Mouse (Mus musculus) lung, embryonic 14.5 days (tissue): Measurements from ENCODE around the gene Capn13. TPM values are rescaled to one million over a fixed set of nuclear protein-coding genes. Genes with fewer than 3 reads are reported as not detected.

Experiments
- ATAC-seq: fragments of 200-750 bp; cut with Nextera tagmentation; 2 replicates; pipeline ENCODE4 v1.8.0; 2017; ENCODE audit warnings: mild to moderate bottlenecking, moderate TSS enrichment, moderate library complexity; ENCODE audit not compliant: insufficient read depth
- DNase-seq: peaks from one replicate; pipeline ENCODE4 v3.0.0-alpha.2; 2015
- H3K27ac ChIP-seq: fragments of 300-500 bp; sonication (generic); 2 replicates; pipeline ENCODE4 v1.5.1; 2014; ENCODE audit warnings: low read depth, mild to moderate bottlenecking, moderate library complexity
- H3K27me3 ChIP-seq: fragments of 300-500 bp; sonication (generic); 2 replicates; pipeline ENCODE4 v1.6.1; 2014; ENCODE audit warnings: low read length, control low read depth; ENCODE audit not compliant: insufficient read depth
- H3K36me3 ChIP-seq: fragments of 300-500 bp; sonication (generic); 2 replicates; pipeline ENCODE4 v1.6.1; 2014; ENCODE audit warnings: control low read depth; ENCODE audit not compliant: insufficient read depth
- H3K4me1 ChIP-seq: fragments of 300-500 bp; sonication (generic); 2 replicates; pipeline ENCODE4 v1.6.1; 2014; ENCODE audit warnings: antibody characterized with exemption, control low read depth; ENCODE audit not compliant: insufficient read depth
- H3K4me2 ChIP-seq: fragments of 300-500 bp; sonication (generic); 2 replicates; pipeline ENCODE4 v1.6.1; 2014; ENCODE audit warnings: mild to moderate bottlenecking
- H3K4me3 ChIP-seq: fragments of 300-500 bp; sonication (generic); 2 replicates; pipeline ENCODE4 v1.5.1; 2014; ENCODE audit warnings: low read depth, low read length
- H3K9ac ChIP-seq: fragments of 300-500 bp; sonication (generic); 2 replicates; pipeline ENCODE4 v1.6.1; 2014
- H3K9me3 ChIP-seq: fragments of 300-500 bp; sonication (generic); 2 replicates; pipeline ENCODE4 v1.6.1; 2016; ENCODE audit warnings: low read depth, low read length, control low read depth
- CTCF ChIP-seq: IDR thresholded peaks from 2 replicates; pipeline ENCODE4 v1.5.1; 2016; ENCODE audit warnings: antibody characterized with exemption, low read depth
- WGBS: fragments of 180-500 bp; shearing (Covaris S2); extraction: QIAGEN DNeasy Blood & Tissue Kit; methylation state at CpG from one replicate; pipeline ENCODE4 v1.1.7; 2014; 5-methylcytosine and 5-hydroxymethylcytosine counted together
- polyA plus RNA-seq: library from polyadenylated mRNA; unstranded; fragments of >200 nt; fragmentation: Nextera tagmentation; extraction: Ambion mirVana; gene quantifications from 2 replicates; pipeline ENCODE4 v1.2.1, GENCODE M21; 2014

Capn13 gene
- polyA plus RNA-seq = not detected in 2 replicates

DNA sequence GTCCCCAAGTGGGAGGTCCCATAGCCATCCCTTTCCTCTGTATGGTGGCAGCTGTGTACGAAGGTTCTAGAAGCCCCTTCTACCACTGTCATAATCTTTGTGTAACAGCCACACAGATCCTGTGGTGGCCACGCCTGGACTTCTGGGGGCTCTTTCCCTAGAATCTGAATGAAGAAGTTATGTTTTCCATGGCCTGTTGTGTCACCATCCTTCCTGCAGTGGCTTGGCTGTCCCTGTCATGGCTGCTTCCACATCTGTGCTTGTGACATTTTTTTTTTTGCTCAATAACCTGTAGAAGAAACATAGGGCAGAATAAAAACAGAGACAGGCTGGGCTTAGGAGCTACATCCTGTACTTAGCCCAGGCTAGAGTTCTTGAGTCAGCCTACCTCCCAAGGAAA lies at the start of gene Capn13:
Capn13 (minus strand) TSS at position 5 of the 400 bp plus-strand sequence.
- TF ChIP-seq CTCF = no peak
- H3K36me3 ChIP-seq = no peaks in the 10 kb centered on the region
- H3K9me3 ChIP-seq = no peaks in the 10 kb centered on the region
- DNase-seq = no peak
- H3K4me3 ChIP-seq = no peak within 1 kb of the TSS
- no peaks in the 10 kb centered on the region for H3K4me1 ChIP-seq
- H3K27ac ChIP-seq = no peak within 1 kb of the TSS
- H3K9ac ChIP-seq = no peak within 1 kb of the TSS
- H3K4me2 ChIP-seq = no peak within 1 kb of the TSS
- H3K27me3 ChIP-seq = no peaks in the 10 kb centered on the region
- WGBS = 76% methylated on average over 2 of the region's 2 CpGs
- no peak for ATAC-seq

- TF ChIP-seq CTCF = no peak
- Histone ChIP-seq H3K4me3 (no peak overlapping the region), H3K27ac (no peak overlapping the region), H3K9me3 (no peaks in the 10 kb centered on the region), H3K4me2 (no peak overlapping the region), H3K27me3 (no peaks in the 10 kb centered on the region), H3K9ac (no peak overlapping the region), H3K4me1 (no peaks in the 10 kb centered on the region), H3K36me3 (no peaks in the 10 kb centered on the region)
- DNase-seq (no peak), ATAC-seq (no peak)
Observed at GRCm38 (mm10) chr17:73449104-73449503, 48.4 kb upstream of the Capn13 start.

GRCm38 (mm10) chr17:73440798-73441197 lies 40.1 kb upstream of the Capn13 start:
- H3K27me3 ChIP-seq = no peaks in the 10 kb centered on the region
- no peak for ATAC-seq
- H3K9ac ChIP-seq = no peak overlapping the region
- no peaks in the 10 kb centered on the region for H3K36me3 ChIP-seq
- 86% methylated on average over 1 of the region's 1 CpGs for WGBS
- DNase-seq = no peak
- no peak for TF ChIP-seq CTCF
- H3K9me3 ChIP-seq = no peaks in the 10 kb centered on the region
- H3K4me1 ChIP-seq = no peaks in the 10 kb centered on the region
- H3K4me2 ChIP-seq = no peak overlapping the region
- no peak overlapping the region for H3K4me3 ChIP-seq
- no peak overlapping the region for H3K27ac ChIP-seq

- Histone ChIP-seq H3K36me3 (no peaks in the 10 kb centered on the region), H3K9me3 (no peaks in the 10 kb centered on the region), H3K4me2 (no peak overlapping the region), H3K4me1 (no peaks in the 10 kb centered on the region), H3K9ac (no peak overlapping the region), H3K27me3 (no peaks in the 10 kb centered on the region), H3K4me3 (no peak overlapping the region), H3K27ac (no peak overlapping the region)
- 42% methylated on average over 2 of the region's 2 CpGs for WGBS
- DNase-seq (no peak), ATAC-seq (no peak)
- no peak for TF ChIP-seq CTCF
Observed at GRCm38 (mm10) chr17:73432564-73433006, 31.9 kb upstream of the Capn13 start.

DNA sequence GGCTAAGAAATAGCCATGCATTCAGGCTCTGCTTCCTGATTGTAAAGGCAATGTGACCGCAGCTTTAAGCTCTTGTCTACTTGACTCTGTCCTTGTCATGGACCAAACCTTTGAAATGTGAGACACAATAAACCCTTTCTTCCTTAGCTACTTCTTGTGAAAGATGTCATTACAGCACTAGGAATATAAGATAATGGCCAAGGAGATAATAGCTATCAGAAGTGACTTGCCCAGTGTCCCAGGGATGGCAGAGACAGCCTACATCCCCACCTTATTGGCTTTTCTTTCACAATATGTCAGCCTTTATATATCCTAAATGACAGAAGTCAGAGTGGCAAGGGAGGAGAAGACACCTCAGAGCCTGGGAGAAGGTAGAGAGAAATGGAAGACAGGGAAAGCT lies 31.4 kb upstream of the Capn13 start:
- no peaks in the 10 kb centered on the region for H3K27me3 ChIP-seq
- WGBS = 79% methylated on average over 1 of the region's 1 CpGs
- H3K27ac ChIP-seq = no peak overlapping the region
- no peak for TF ChIP-seq CTCF
- H3K36me3 ChIP-seq = no peaks in the 10 kb centered on the region
- DNase-seq (no peak), ATAC-seq (no peak)
- H3K9ac ChIP-seq = no peak overlapping the region
- no peak overlapping the region for H3K4me3 ChIP-seq
- H3K4me2 ChIP-seq = no peak overlapping the region
- no peaks in the 10 kb centered on the region for H3K4me1 ChIP-seq
- H3K9me3 ChIP-seq = no peaks in the 10 kb centered on the region

GRCm38 (mm10) chr17:73417382-73417781 lies 16.7 kb upstream of the Capn13 start:
- TF ChIP-seq CTCF = no peak
- Histone ChIP-seq H3K4me1 (no peaks in the 10 kb centered on the region), H3K36me3 (no peaks in the 10 kb centered on the region), H3K9ac (no peak overlapping the region), H3K9me3 (no peaks in the 10 kb centered on the region), H3K4me2 (no peak overlapping the region), H3K27me3 (no peaks in the 10 kb centered on the region), H3K27ac (no peak overlapping the region), H3K4me3 (no peak overlapping the region)
- 53% methylated on average over 2 of the region's 2 CpGs for WGBS
- DNase-seq (peak; percentile 4), ATAC-seq (no peak)

GRCm38 (mm10) chr17:73416181-73416795 lies 15.6 kb upstream of the Capn13 start:
- no peaks in the 10 kb centered on the region for H3K27me3 ChIP-seq
- H3K9me3 ChIP-seq = no peaks in the 10 kb centered on the region
- WGBS = 52% methylated on average over 6 of the region's 6 CpGs
- no peaks in the 10 kb centered on the region for H3K36me3 ChIP-seq
- no peak overlapping the region for H3K4me3 ChIP-seq
- no peak overlapping the region for H3K4me2 ChIP-seq
- no peak overlapping the region for H3K27ac ChIP-seq
- ATAC-seq (no peak), DNase-seq (no peak)
- no peak for TF ChIP-seq CTCF
- H3K4me1 ChIP-seq = no peaks in the 10 kb centered on the region
- H3K9ac ChIP-seq = no peak overlapping the region

DNA sequence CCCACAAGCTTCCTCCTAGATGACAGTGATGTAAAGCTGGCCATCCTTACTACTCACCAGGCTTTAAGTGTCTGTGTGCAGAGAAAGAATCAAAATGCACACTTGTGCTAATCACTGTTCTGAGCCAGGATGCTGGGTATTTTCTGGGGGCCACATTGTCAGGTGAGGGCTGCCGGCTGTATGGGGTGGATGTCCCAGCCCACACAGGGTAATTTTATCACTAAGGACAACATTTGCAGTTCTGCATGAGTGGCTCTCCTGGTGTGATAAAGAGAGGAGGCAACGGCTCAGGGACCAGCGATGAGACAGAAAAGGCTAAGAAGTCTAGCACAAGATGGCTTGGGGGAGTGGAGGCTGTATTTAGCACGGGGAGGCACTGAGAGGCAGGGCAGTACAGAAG lies 11.2 kb upstream of the Capn13 start:
- Histone ChIP-seq H3K9me3 (no peaks in the 10 kb centered on the region), H3K36me3 (no peaks in the 10 kb centered on the region), H3K4me1 (no peaks in the 10 kb centered on the region), H3K27me3 (no peaks in the 10 kb centered on the region), H3K4me3 (no peak overlapping the region), H3K4me2 (no peak overlapping the region), H3K9ac (no peak overlapping the region), H3K27ac (no peak overlapping the region)
- TF ChIP-seq CTCF = no peak
- DNase-seq = no peak
- ATAC-seq = no peak
- 32% methylated on average over 4 of the region's 4 CpGs for WGBS
